Mouse (Mus musculus) liver, embryonic 11.5 days (tissue): ENCODE data around the gene Cacng7. TPM values are rescaled to one million over a fixed set of nuclear protein-coding genes. Genes with fewer than 3 reads are reported as not detected.

Experiments
- ATAC-seq: fragments of 200-750 bp; cut with Nextera tagmentation; replicated peaks from 2 replicates; pipeline ENCODE4 v1.8.0; 2017; ENCODE audit warnings: moderate number of reproducible peaks, mild to moderate bottlenecking, moderate TSS enrichment, moderate library complexity; ENCODE audit not compliant: low FRiP score
- DNase-seq: peaks from one replicate; pipeline ENCODE4 v3.0.0-alpha.2; 2017; ENCODE audit warnings: low spot score
- H3K27ac ChIP-seq: fragments of 300-500 bp; sonication (generic); 2 replicates; pipeline ENCODE4 v1.5.1; 2014; ENCODE audit warnings: mild to moderate bottlenecking, low read depth, low read length, control low read depth
- H3K27me3 ChIP-seq: fragments of 300-500 bp; sonication (generic); replicated peaks from 2 replicates; pipeline ENCODE4 v1.6.1; 2014; ENCODE audit warnings: low read length, mixed read lengths; ENCODE audit not compliant: control insufficient read depth, insufficient read depth
- H3K36me3 ChIP-seq: fragments of 300-500 bp; sonication (generic); 2 replicates; pipeline ENCODE4 v1.6.1; 2014; ENCODE audit warnings: mild to moderate bottlenecking, low read length, moderate library complexity, mixed read lengths; ENCODE audit not compliant: control insufficient read depth, insufficient read depth
- H3K4me1 ChIP-seq: fragments of 300-500 bp; sonication (generic); replicated peaks from 2 replicates; pipeline ENCODE4 v1.6.1; 2014; ENCODE audit warnings: low read length, mixed read lengths; ENCODE audit not compliant: control insufficient read depth, insufficient read depth
- H3K4me2 ChIP-seq: fragments of 300-500 bp; sonication (generic); 2 replicates; pipeline ENCODE4 v1.6.1; 2014; ENCODE audit warnings: mild to moderate bottlenecking, control low read depth, moderate library complexity
- H3K4me3 ChIP-seq: fragments of 300-500 bp; sonication (generic); 2 replicates; pipeline ENCODE4 v1.5.1; 2014; ENCODE audit warnings: low read depth, low read length, control low read depth
- H3K9ac ChIP-seq: fragments of 300-500 bp; sonication (generic); 2 replicates; pipeline ENCODE4 v1.6.1; 2014; ENCODE audit warnings: low read depth, low read length, control low read depth
- H3K9me3 ChIP-seq: fragments of 300-500 bp; sonication (generic); 2 replicates; pipeline ENCODE4 v1.6.1; 2016; ENCODE audit warnings: low read length, inconsistent platforms, mixed read lengths; ENCODE audit not compliant: control insufficient read depth
- WGBS: fragments of 180-500 bp; shearing (Covaris S2); extraction: QIAGEN DNeasy Blood & Tissue Kit; methylation state at CpG from one replicate; pipeline ENCODE4 v1.1.7; 2014; 5-methylcytosine and 5-hydroxymethylcytosine counted together
- polyA plus RNA-seq: library from polyadenylated mRNA; unstranded; fragments of >200 nt; fragmentation: Nextera tagmentation; extraction: Ambion mirVana; gene quantifications from 2 replicates; pipeline ENCODE4 v1.2.1, GENCODE M21; 2014

The Cacng7 gene
- 0.29 and 0.42 TPM in 2 replicates for polyA plus RNA-seq

DNA sequence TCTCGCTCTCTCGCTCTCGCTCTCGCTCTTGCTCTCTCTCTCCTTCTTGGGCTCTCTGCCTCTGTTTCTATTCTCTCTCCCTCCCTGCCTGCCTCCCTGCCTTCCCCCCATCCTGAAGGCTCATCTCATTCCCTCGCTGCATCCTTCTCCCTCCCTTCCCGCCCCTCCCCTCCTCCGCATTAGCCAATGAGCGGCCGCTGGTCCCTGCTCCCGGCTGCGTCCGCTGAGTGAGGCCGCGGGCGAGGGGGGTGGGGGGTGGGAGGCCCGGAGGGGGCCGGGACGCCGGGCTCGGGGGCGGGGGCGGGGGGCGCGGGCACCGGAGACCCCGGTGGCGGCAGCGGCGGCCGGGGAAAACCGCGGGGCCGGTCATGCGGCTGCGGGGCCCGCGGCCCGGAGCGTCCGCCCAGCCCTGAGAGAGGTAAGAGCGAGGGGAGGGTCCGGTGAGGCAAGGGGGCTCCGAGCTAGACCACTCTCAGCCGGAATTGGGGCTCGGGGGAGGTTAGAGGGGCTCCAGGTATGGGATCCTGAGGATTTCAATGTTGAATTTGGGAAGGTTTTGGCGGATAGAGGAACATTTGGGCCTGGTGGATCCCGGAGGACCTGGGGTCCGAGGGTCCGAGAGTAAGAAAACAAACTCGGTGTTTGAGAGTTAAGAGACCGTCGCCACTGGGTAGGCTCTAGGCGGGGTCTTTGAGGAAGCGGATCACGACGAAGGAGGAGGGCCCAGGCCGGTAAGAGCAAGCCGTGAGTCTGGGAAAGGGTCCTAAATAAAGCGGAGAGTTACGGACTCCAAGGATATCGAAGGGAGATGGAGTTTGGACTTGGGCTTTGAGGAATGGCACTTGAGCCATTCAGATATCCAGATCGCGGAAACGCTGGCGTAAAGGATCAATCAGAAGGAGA lies at the start of gene Cacng7:
Gene Cacng7, plus strand, starts transcription at position 337 of the 903 bp plus-strand sequence.
- H3K9ac ChIP-seq = peak within 1 kb of the TSS; percentile 35; the same call in 1 of the 2 replicates
- DNase-seq = peak; percentile 48
- H3K9me3 ChIP-seq = no peaks in the 10 kb centered on the region
- peaks cover 46% of the 10 kb centered on the region for H3K27me3 ChIP-seq
- peak within 1 kb of the TSS; percentile 56 for H3K4me2 ChIP-seq
- H3K27ac ChIP-seq = no peak within 1 kb of the TSS
- WGBS = 3% methylated on average over 53 of the region's 65 CpGs
- H3K4me1 ChIP-seq = no peaks in the 10 kb centered on the region
- no peak for ATAC-seq
- no peaks in the 10 kb centered on the region for H3K36me3 ChIP-seq
- H3K4me3 ChIP-seq = peak within 1 kb of the TSS; percentile 46

DNA sequence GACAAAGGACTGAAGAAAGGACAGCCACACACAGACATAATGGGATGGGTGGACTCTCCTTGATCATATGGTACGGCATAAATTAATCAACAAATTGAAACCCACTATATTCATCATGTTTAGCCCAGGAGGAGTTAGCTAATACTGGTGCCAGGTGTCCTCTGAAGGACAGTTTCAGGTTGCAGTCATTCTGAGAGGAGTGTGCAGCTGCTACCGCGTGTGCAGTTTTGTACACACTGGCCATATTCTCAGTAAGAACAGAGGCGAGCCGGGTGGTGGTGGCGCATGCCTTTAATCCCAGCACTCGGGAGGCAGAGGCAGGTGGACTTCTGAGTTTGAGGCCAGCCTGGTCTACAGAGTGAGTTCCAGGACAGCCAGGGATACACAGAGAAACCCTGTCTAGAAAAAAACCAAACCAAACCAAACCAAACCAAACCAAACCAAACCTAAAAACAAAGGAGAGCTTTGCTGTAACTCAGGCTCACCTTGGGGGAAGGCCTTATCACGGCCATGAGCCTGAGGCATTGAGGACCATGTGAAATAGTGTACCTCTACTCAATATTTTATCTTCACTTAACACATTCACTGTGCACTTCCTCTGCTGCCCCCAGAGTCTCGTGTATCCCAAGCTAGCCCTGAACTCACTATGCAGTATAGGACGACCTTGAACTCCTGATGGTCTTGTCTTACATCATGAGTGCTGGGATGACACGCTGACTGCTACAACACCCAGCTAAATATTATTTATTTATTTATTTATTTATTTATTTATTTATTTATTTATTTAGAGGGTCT lies 49.5 kb upstream of the Cacng7 start:
- H3K4me2 ChIP-seq = no peak overlapping the region
- no peak overlapping the region for H3K9ac ChIP-seq
- H3K4me3 ChIP-seq = no peak overlapping the region
- 0 out of 2 replicates have a peak, but pooled peaks cover 2% of the 10 kb centered on the region for H3K4me1 ChIP-seq
- ATAC-seq = peak; percentile 75
- 72% methylated on average over 11 of the region's 11 CpGs for WGBS
- H3K27me3 ChIP-seq = no peaks in the 10 kb centered on the region
- H3K27ac ChIP-seq = no peak overlapping the region
- H3K9me3 ChIP-seq = no peaks in the 10 kb centered on the region
- H3K36me3 ChIP-seq = no peaks in the 10 kb centered on the region
- no peak for DNase-seq

DNA sequence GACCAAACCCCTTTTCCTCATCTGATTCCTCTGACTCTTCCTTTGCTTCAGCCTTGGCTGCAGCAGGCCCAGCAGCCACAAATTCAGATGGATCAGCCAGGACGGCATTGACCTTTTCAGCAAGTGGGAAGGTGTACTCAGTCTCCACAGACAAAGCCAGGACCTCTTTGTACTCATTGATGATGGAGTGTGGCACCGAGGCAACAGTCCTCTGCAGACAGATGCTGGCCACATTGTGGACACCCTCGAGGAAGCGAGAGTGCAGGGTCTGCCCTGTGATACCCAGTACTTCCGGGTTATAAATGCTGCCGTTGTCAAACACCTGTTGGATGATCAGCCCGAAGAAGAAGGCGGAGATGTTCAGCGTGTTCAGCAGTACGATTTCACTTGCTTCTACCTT lies 48.2 kb upstream of the Cacng7 start:
- Histone ChIP-seq H3K9me3 (no peaks in the 10 kb centered on the region), H3K4me2 (no peak overlapping the region), H3K4me3 (no peak overlapping the region), H3K4me1 (0 out of 2 replicates have a peak, but pooled peaks cover 2% of the 10 kb centered on the region), H3K27me3 (no peaks in the 10 kb centered on the region), H3K27ac (no peak overlapping the region), H3K9ac (no peak overlapping the region), H3K36me3 (no peaks in the 10 kb centered on the region)
- 84% methylated on average over 10 of the region's 10 CpGs for WGBS
- ATAC-seq (no peak), DNase-seq (no peak)

DNA sequence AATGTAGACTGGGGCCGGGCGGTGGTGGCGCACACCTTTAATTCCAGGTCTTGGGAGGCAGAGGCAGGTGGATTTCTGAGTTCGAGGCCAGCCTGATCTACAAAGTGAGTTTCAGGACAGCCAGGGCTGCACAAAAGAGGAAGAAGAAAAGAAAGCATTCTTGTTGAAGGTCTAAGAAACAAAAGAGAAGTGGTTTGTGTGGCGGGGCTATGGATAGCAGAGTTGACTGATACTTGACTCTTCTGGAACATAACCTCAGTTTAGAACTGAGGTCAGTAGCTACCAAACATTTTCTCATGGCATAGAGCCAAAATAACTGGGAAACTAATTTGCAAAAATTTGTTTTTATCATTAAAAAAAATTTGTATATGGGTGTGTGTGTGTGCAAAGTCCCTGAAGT lies 46.7 kb upstream of the Cacng7 start:
- no peak for ATAC-seq
- H3K9ac ChIP-seq = no peak overlapping the region
- WGBS = 76% methylated on average over 5 of the region's 5 CpGs

DNA sequence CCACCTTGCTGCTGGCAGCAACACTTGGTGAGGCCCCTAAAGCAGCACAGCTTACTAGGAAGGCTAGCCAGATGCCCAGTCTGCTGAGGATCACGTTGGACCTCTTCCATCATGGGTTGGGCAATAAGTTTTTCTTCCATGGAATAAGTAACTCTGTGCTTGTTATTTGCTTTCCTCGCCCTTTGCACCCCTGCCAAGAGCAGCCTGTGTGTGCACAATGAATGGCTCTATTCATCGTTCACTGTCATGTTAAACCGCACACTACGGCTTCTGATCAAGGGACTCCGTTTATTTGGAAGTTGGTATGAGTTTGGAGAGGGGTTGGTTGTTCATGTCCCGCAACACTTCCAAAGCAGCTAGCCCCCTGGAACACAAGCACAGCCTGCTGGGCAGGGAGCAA lies 45.6 kb upstream of the Cacng7 start:
- H3K36me3 ChIP-seq = no peaks in the 10 kb centered on the region
- no peaks in the 10 kb centered on the region for H3K27me3 ChIP-seq
- H3K4me2 ChIP-seq = no peak overlapping the region
- H3K4me3 ChIP-seq = no peak overlapping the region
- H3K27ac ChIP-seq = no peak overlapping the region
- no peaks in the 10 kb centered on the region for H3K9me3 ChIP-seq
- peaks cover 9% of the 10 kb centered on the region for H3K4me1 ChIP-seq
- no peak for ATAC-seq
- H3K9ac ChIP-seq = no peak overlapping the region
- 80% methylated on average over 7 of the region's 7 CpGs for WGBS
- DNase-seq = no peak

More for the DNA sequence above, 46.7 kb upstream of the Cacng7 start:
- Histone ChIP-seq H3K27ac (no peak overlapping the region), H3K9me3 (no peaks in the 10 kb centered on the region), H3K4me3 (no peak overlapping the region), H3K4me1 (peaks cover 2% of the 10 kb centered on the region; the same call in 1 of the 2 replicates), H3K36me3 (no peaks in the 10 kb centered on the region), H3K27me3 (no peaks in the 10 kb centered on the region), H3K4me2 (no peak overlapping the region)
- no peak for DNase-seq

DNA sequence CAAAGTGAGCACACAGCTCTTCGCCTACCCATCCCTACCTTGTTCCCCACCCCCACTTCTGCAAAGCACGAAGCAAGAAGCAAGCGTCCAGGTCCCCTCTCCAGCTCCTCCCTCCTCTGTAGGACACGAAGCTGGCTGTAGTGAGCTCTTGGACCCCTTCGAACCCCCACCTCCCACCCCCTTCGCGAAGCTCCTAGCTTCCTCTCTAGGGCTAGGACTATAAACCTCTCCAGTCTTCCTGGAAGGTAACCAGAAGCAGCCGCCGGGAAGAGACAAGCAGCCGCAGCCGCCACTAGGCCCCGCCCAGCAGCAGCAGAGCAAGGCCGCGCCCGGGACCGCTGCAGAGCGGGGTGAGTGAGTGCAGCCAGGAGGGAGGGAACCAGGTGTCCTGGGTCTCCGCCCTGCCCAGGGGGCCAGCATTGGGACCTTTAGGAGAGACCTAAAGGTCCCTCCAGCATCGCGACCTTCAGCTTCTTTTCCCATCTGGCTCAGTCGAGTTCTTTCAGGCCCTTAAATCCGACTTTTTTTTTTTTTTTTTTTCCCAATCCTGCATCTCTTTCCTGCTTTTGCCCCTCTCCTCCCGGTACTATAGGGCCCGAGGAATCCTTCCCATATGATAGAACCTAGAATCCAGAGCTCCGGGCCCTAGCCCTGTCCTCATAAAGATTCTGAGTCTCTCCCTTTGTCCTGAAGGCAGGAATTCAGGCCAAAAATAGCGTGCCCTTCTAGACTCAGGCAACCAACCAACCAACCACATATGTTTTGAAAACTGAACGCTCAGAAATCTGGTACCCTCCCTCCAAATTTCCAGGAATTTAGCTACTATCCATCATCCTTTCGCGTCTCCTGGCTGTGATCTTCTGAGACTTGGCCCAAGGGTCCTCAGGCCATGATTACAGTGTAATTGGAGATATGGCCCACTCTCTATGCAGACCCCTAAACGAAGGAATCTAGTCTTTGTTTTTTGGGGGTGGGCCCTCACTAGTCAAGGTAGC lies 43.5 kb upstream of the Cacng7 start, which contains the start of the genes Myadm and Prkcg:
Gene Myadm, plus strand, starts transcription at position 105 of the 995 bp plus-strand sequence.
Gene Prkcg, plus strand, starts transcription at position 204 of the 995 bp plus-strand sequence.
- Histone ChIP-seq H3K4me1 (peaks cover 10% of the 10 kb centered on the region), H3K36me3 (no peaks in the 10 kb centered on the region), H3K4me2 (peak within 1 kb of the TSS; percentile 66), H3K9ac (peak within 1 kb of the TSS; percentile 67), H3K4me3 (peak within 1 kb of the TSS; percentile 50), H3K27me3 (no peaks in the 10 kb centered on the region), H3K9me3 (no peaks in the 10 kb centered on the region), H3K27ac (peak within 1 kb of the TSS; percentile 66)
- peak; percentile 78 for DNase-seq
- 3% methylated on average over 30 of the region's 30 CpGs for WGBS
- ATAC-seq = peak; percentile 52

DNA sequence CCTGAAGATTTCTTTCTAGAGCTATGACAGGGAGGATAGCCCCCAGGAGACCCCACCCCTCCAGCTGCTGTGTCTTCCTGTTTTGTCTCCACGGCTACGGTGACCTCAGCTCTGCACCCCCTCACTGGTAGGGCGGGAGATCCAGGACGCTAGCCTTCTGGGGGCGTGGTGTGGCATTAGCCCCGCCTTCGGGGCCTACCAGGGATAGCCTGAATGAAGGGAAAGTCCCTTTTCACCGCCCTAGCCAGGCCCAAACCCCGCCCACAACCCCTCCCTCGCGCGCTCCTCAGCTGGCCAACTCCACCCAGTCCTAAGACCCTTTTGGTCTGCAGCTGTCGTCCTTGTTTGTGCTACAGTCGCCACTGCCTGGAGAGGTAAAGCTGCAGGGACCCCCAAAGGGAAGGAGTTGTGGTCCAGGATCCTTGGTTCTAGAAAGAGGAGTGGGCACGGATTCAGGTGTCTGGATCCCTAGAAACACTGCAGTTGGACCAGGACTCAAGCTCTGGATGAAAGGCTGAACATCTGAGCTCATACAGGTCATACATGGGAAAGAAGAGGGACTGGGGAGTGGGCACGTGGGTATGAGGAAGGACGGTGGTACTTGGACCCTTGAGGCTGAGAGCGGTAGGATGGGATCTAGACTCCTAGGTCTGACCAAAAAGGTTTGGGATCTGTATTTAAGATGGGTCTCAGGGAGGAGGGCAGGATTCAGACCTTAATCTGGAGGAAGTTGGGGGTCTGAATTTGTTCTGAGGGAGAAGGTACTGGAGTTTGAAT lies 42.3 kb upstream of the Cacng7 start:
- WGBS = 1% methylated on average over 18 of the region's 18 CpGs
- H3K4me2 ChIP-seq = peak overlapping the region; percentile 66
- H3K27me3 ChIP-seq = no peaks in the 10 kb centered on the region
- peak overlapping the region; percentile 46; the same call in 1 of the 2 replicates for H3K9ac ChIP-seq
- ATAC-seq = peak; percentile 89
- H3K27ac ChIP-seq = peak overlapping the region; percentile 66; the same call in 1 of the 2 replicates
- peak overlapping the region; percentile 50 for H3K4me3 ChIP-seq
- peak; percentile 92 for DNase-seq
- H3K4me1 ChIP-seq = peaks cover 13% of the 10 kb centered on the region
- no peaks in the 10 kb centered on the region for H3K9me3 ChIP-seq
- no peaks in the 10 kb centered on the region for H3K36me3 ChIP-seq
